Mouse (Mus musculus): ENCODE data around the gene Ust. TPM values are rescaled to one million over a fixed set of nuclear protein-coding genes. Genes with fewer than 3 reads are reported as not detected.

The Ust gene
- total and polyA plus RNA-seq, 3 experiments: not detected

DNA sequence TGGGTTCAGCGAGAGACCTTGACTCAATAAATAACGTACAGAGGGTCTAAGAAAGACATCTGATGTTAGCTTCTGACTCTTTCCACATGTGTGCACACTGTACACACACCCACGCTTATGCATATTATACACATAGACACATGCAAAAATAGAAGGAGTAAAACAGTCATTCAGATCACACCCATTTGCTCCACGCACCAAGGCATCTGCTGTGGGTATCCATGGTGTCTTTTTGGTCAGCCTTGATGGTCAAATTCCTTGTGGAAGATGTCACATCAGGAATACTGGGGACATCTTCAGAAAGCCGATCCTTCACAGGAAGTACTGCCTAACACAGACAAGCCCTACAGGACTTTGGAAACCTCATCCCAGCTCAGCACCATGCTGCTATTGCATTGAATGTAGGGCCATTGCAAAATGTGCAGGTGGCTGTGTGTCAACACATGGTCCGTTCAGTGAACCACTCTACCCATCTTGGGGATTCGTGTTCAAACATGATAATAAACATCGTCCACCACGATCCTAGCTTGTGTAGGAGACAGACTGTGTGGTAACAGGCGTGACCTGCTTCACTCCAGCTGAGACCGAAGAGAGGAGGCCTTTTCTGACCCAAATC is 305.9 kb downstream of the Ust start:
- DNase-seq (ENCODE audit: extremely low read depth): no peak
- Histone ChIP-seq H3K4me2 (ENCODE audit: insufficient read depth, low read depth, poor library complexity, severe bottlenecking) (no peak overlapping the region), H3K4me3 (replicated peaks in 1 of 3; ENCODE audit: low read depth in 2 of 3, low read length in 2 of 3, poor library complexity in 1 of 3) (no peak overlapping the region), H3K36me3 (replicated peaks in 1 of 2; ENCODE audit: control insufficient read depth in 1 of 2, insufficient read depth in 1 of 2, low read length in 1 of 2) (no peaks in the 10 kb centered on the region), H3K27ac (ENCODE audit: insufficient read depth, low read depth) (no peak overlapping the region), H3K4me1 (ENCODE audit: control insufficient read depth in 1 of 2, insufficient read depth in 2 of 2) (peaks cover 8 to 15% of the 10 kb centered on the region in 2 experiments), H3K9me3 (replicated peaks; ENCODE audit: low read length) (no peaks in the 10 kb centered on the region), H3K79me2 (replicated peaks; ENCODE audit: control insufficient read depth, extremely low read depth, insufficient read depth, poor library complexity, severe bottlenecking) (no peaks in the 10 kb centered on the region), H3K27me3 (replicated peaks) (no peaks in the 10 kb centered on the region), H3K9ac (ENCODE audit: insufficient read depth, low read depth) (no peak overlapping the region)
- no peak for TF ChIP-seq ETS1 (conservative IDR thresholded peaks at IDR 0.05; ENCODE audit: low read depth, low read length)
- no peak for TF ChIP-seq SMC3 (IDR thresholded peaks at IDR 0.05; ENCODE audit: low read depth, low read length)
- TF ChIP-seq HCFC1 (IDR thresholded peaks at IDR 0.05; ENCODE audit: low read depth, low read length): no peak
- no peak for TF ChIP-seq ZNF384 (IDR thresholded peaks at IDR 0.05; ENCODE audit: low read depth, low read length)
- no peak for TF ChIP-seq IRF4 (IDR thresholded peaks at IDR 0.05; ENCODE audit: low read depth, low read length)
- in situ Hi-C loops (cut with MboI; ENCODE audit: low pct_ligation_motif_present, low pct_unique_long_range_greater_than_20kb, low sequenced_read_pairs): no loop called here
- dilution Hi-C loops (cut with MboI; ENCODE audit: extremely low pct_ligation_motif_present, extremely low pct_unique_long_range_greater_than_20kb, low sequenced_read_pairs): no loop called here

DNA sequence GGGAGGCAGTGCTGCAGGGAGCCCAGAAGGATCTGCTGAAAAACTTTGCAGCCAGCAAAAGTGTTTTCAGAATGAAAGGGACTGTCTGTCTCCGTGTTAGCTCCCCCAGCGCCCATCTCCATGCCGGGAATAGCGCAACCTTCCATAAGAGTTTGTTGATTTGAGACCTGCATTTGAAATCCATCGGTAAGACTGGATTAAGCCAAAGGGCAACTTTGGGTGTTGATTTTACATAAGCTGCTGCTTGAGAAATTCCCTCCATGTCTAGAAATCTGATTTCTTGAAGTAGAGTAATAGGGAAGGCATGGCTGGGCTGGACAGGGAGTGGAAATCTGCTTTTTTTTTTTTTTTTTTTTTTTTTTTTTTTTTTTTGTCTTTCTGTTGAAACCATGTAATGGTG is 306.9 kb downstream of the Ust start:
- H3K9me3 ChIP-seq (replicated peaks; ENCODE audit: low read length): no peaks in the 10 kb centered on the region
- DNase-seq (ENCODE audit: extremely low read depth): no peak
- dilution Hi-C loops (cut with MboI; ENCODE audit: extremely low pct_ligation_motif_present, extremely low pct_unique_long_range_greater_than_20kb, low sequenced_read_pairs): no loop called here
- in situ Hi-C loops (cut with MboI; ENCODE audit: low pct_ligation_motif_present, low pct_unique_long_range_greater_than_20kb, low sequenced_read_pairs): no loop called here
- no peak overlapping the region for H3K4me3 ChIP-seq (replicated peaks in 1 of 3; ENCODE audit: low read depth in 2 of 3, low read length in 2 of 3, poor library complexity in 1 of 3)
- H3K27ac ChIP-seq (ENCODE audit: insufficient read depth, low read depth): no peak overlapping the region
- H3K4me1 ChIP-seq (ENCODE audit: control insufficient read depth in 1 of 2, insufficient read depth in 2 of 2): peaks cover 8 to 15% of the 10 kb centered on the region in 2 experiments
- no peaks in the 10 kb centered on the region for H3K79me2 ChIP-seq (replicated peaks; ENCODE audit: control insufficient read depth, extremely low read depth, insufficient read depth, poor library complexity, severe bottlenecking)
- no peak overlapping the region for H3K4me2 ChIP-seq (ENCODE audit: insufficient read depth, low read depth, poor library complexity, severe bottlenecking)
- H3K27me3 ChIP-seq (replicated peaks): no peaks in the 10 kb centered on the region
- TF ChIP-seq NRF1 (IDR thresholded peaks at IDR 0.05; ENCODE audit: low read depth, low read length): no peak
- peak; percentile 54 for TF ChIP-seq ZNF384 (IDR thresholded peaks at IDR 0.05; ENCODE audit: low read depth, low read length)
- H3K36me3 ChIP-seq (replicated peaks in 1 of 2; ENCODE audit: control insufficient read depth in 1 of 2, insufficient read depth in 1 of 2, low read length in 1 of 2): no peaks in the 10 kb centered on the region
- H3K9ac ChIP-seq (ENCODE audit: insufficient read depth, low read depth): no peak overlapping the region

DNA sequence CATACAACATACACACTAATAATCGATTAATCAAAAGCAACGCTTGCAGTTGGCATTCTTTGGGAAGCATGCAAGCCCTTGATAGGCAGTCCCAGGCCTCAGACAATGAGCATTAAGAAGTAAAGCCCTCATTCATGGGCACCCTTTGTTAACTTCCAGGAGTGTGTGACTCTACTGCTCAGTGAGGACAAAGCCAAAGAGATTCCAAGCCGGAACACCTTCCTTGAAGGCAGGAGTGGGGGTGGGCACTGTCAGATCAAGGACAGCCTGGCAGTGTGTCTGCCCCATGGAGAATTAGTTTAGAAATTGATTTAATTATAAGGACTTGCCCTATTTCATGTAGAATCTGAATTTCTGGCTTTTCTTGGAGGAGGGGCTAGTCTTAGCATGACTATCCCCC is 308.3 kb downstream of the Ust start:
- Histone ChIP-seq H3K36me3 (replicated peaks in 1 of 2; ENCODE audit: control insufficient read depth in 1 of 2, insufficient read depth in 1 of 2, low read length in 1 of 2) (no peaks in the 10 kb centered on the region), H3K9ac (ENCODE audit: insufficient read depth, low read depth) (no peak overlapping the region), H3K9me3 (replicated peaks; ENCODE audit: low read length) (no peaks in the 10 kb centered on the region), H3K79me2 (replicated peaks; ENCODE audit: control insufficient read depth, extremely low read depth, insufficient read depth, poor library complexity, severe bottlenecking) (no peaks in the 10 kb centered on the region), H3K4me3 (replicated peaks in 1 of 3; ENCODE audit: low read depth in 2 of 3, low read length in 2 of 3, poor library complexity in 1 of 3) (no peak overlapping the region), H3K4me2 (ENCODE audit: insufficient read depth, low read depth, poor library complexity, severe bottlenecking) (no peak overlapping the region), H3K27ac (ENCODE audit: insufficient read depth, low read depth) (no peak overlapping the region), H3K4me1 (ENCODE audit: control insufficient read depth in 1 of 2, insufficient read depth in 2 of 2) (peaks cover 8 to 18% of the 10 kb centered on the region in 2 experiments), H3K27me3 (replicated peaks) (no peaks in the 10 kb centered on the region)
- TF ChIP-seq IRF4 (IDR thresholded peaks at IDR 0.05; ENCODE audit: low read depth, low read length) (no peak), E2F4 (IDR thresholded peaks at IDR 0.05; ENCODE audit: insufficient replicate concordance, low read depth, low read length) (no peak), POLR2A (IDR thresholded peaks at IDR 0.05; ENCODE audit: low read depth, low read length) (no peak), JUND (conservative IDR thresholded peaks at IDR 0.05; ENCODE audit: low read depth, low read length) (no peak), MAX (IDR thresholded peaks at IDR 0.05; ENCODE audit: low read length) (no peak), PAX5 (IDR thresholded peaks at IDR 0.05; ENCODE audit: low read length) (no peak), MXI1 (IDR thresholded peaks at IDR 0.05; ENCODE audit: low read depth, low read length) (no peak), NELFE (IDR thresholded peaks at IDR 0.05; ENCODE audit: low read depth, low read length) (no peak), KAT2A (IDR thresholded peaks at IDR 0.05; ENCODE audit: insufficient replicate concordance, low read length) (no peak), MAZ (IDR thresholded peaks at IDR 0.05; ENCODE audit: low read depth, low read length) (no peak), ZKSCAN1 (IDR thresholded peaks at IDR 0.05; ENCODE audit: borderline replicate concordance, low read depth, low read length) (no peak), SMC3 (IDR thresholded peaks at IDR 0.05; ENCODE audit: low read depth, low read length) (no peak), ZC3H11A (IDR thresholded peaks at IDR 0.05; ENCODE audit: low read depth, low read length) (no peak)
- in situ Hi-C loops (cut with MboI; ENCODE audit: low pct_ligation_motif_present, low pct_unique_long_range_greater_than_20kb, low sequenced_read_pairs): no loop called here
- no peak for DNase-seq (ENCODE audit: extremely low read depth)
- dilution Hi-C loops (cut with MboI; ENCODE audit: extremely low pct_ligation_motif_present, extremely low pct_unique_long_range_greater_than_20kb, low sequenced_read_pairs): no loop called here

All from CH12.LX (cell line).